Mouse (Mus musculus): ENCODE data around the gene Hoxb3. TPM values are rescaled to one million over a fixed set of nuclear protein-coding genes. Genes with fewer than 3 reads are reported as not detected.

Gene Hoxb3
- polyA plus RNA-seq, 1 experiment from 2014 or later: 0.11 TPM

GRCm38 (mm10) chr11:96341701-96342575 lies 18.8 kb downstream of the Hoxb3 start:
- Histone ChIP-seq H3K9ac (ENCODE audit: low read depth, low read length) (no peak overlapping the region), H3K9me3 (replicated peaks; ENCODE audit: control insufficient read depth, low read length) (no peaks in the 10 kb centered on the region), H3K4me2 (ENCODE audit: low read depth, low read length) (no peak overlapping the region), H3K4me1 (ENCODE audit: control insufficient read depth, low read depth, low read length) (no peaks in the 10 kb centered on the region; the same call in 1 of the 2 replicates), H3K27me3 (ENCODE audit: control insufficient read depth, insufficient read depth, low read depth, low read length) (peaks cover 90% of the 10 kb centered on the region), H3K27ac (ENCODE audit: low read length) (peak overlapping the region; percentile 14; the same call in 1 of the 2 replicates), H3K4me3 (ENCODE audit: low read depth, low read length) (peak overlapping the region; percentile 36), H3K36me3 (ENCODE audit: control insufficient read depth, insufficient read depth) (no peaks in the 10 kb centered on the region)
- ATAC-seq (ENCODE audit: low read depth): no peak
- WGBS (ENCODE audit: insufficient replicate concordance): 3% methylated on average over 40 of the region's 40 CpGs

- H3K27ac ChIP-seq (ENCODE audit: low read length): no peak overlapping the region
- 7% methylated on average over 4 of the region's 4 CpGs for WGBS (ENCODE audit: insufficient replicate concordance)
- H3K9me3 ChIP-seq (replicated peaks; ENCODE audit: control insufficient read depth, low read length): no peaks in the 10 kb centered on the region
- peaks cover 90% of the 10 kb centered on the region for H3K27me3 ChIP-seq (ENCODE audit: control insufficient read depth, insufficient read depth, low read depth, low read length)
- no peak overlapping the region for H3K9ac ChIP-seq (ENCODE audit: low read depth, low read length)
- no peak overlapping the region for H3K4me2 ChIP-seq (ENCODE audit: low read depth, low read length)
- H3K4me3 ChIP-seq (ENCODE audit: low read depth, low read length): no peak overlapping the region
- no peaks in the 10 kb centered on the region for H3K36me3 ChIP-seq (ENCODE audit: control insufficient read depth, insufficient read depth)
- no peak for ATAC-seq (ENCODE audit: low read depth)
- no peaks in the 10 kb centered on the region; the same call in 1 of the 2 replicates for H3K4me1 ChIP-seq (ENCODE audit: control insufficient read depth, low read depth, low read length)
Observed at GRCm38 (mm10) chr11:96342576-96342930, 19.4 kb downstream of the Hoxb3 start.

GRCm38 (mm10) chr11:96343206-96343745 lies 20.1 kb downstream of the Hoxb3 start:
- Histone ChIP-seq H3K9ac (ENCODE audit: low read depth, low read length) (no peak overlapping the region), H3K9me3 (replicated peaks; ENCODE audit: control insufficient read depth, low read length) (no peaks in the 10 kb centered on the region), H3K4me1 (ENCODE audit: control insufficient read depth, low read depth, low read length) (no peaks in the 10 kb centered on the region; the same call in 1 of the 2 replicates), H3K36me3 (ENCODE audit: control insufficient read depth, insufficient read depth) (no peaks in the 10 kb centered on the region), H3K4me3 (ENCODE audit: low read depth, low read length) (no peak overlapping the region), H3K4me2 (ENCODE audit: low read depth, low read length) (no peak overlapping the region), H3K27me3 (ENCODE audit: control insufficient read depth, insufficient read depth, low read depth, low read length) (peaks cover 92% of the 10 kb centered on the region), H3K27ac (ENCODE audit: low read length) (no peak overlapping the region)
- ATAC-seq (ENCODE audit: low read depth): no peak
- WGBS (ENCODE audit: insufficient replicate concordance): 39% methylated on average over 2 of the region's 2 CpGs

- no peak overlapping the region for H3K27ac ChIP-seq (ENCODE audit: low read length)
- H3K36me3 ChIP-seq (ENCODE audit: control insufficient read depth, insufficient read depth): no peaks in the 10 kb centered on the region
- H3K9me3 ChIP-seq (replicated peaks; ENCODE audit: control insufficient read depth, low read length): no peaks in the 10 kb centered on the region
- H3K9ac ChIP-seq (ENCODE audit: low read depth, low read length): no peak overlapping the region
- ATAC-seq (ENCODE audit: low read depth): no peak
- whole genome bisulfite sequencing (ENCODE audit: insufficient replicate concordance): 32% methylated on average over 40 of the region's 40 CpGs
- no peaks in the 10 kb centered on the region; the same call in 1 of the 2 replicates for H3K4me1 ChIP-seq (ENCODE audit: control insufficient read depth, low read depth, low read length)
- no peak overlapping the region for H3K4me2 ChIP-seq (ENCODE audit: low read depth, low read length)
- H3K4me3 ChIP-seq (ENCODE audit: low read depth, low read length): no peak overlapping the region
- peaks cover 92% of the 10 kb centered on the region for H3K27me3 ChIP-seq (ENCODE audit: control insufficient read depth, insufficient read depth, low read depth, low read length)
Observed at GRCm38 (mm10) chr11:96344061-96344877, 21.1 kb downstream of the Hoxb3 start.

GRCm38 (mm10) chr11:96344878-96345159 lies 21.7 kb downstream of the Hoxb3 start:
- H3K27ac ChIP-seq (ENCODE audit: low read length): no peak overlapping the region

GRCm38 (mm10) chr11:96345220-96345892 lies 22.2 kb downstream of the Hoxb3 start:
- WGBS (ENCODE audit: insufficient replicate concordance): 6% methylated on average over 47 of the region's 56 CpGs
- Histone ChIP-seq H3K36me3 (ENCODE audit: control insufficient read depth, insufficient read depth) (no peaks in the 10 kb centered on the region), H3K4me1 (ENCODE audit: control insufficient read depth, low read depth, low read length) (no peaks in the 10 kb centered on the region; the same call in 1 of the 2 replicates), H3K9ac (ENCODE audit: low read depth, low read length) (no peak overlapping the region), H3K27ac (ENCODE audit: low read length) (no peak overlapping the region), H3K4me3 (ENCODE audit: low read depth, low read length) (peak overlapping the region; percentile 24; the same call in 1 of the 2 replicates), H3K9me3 (replicated peaks; ENCODE audit: control insufficient read depth, low read length) (no peaks in the 10 kb centered on the region), H3K4me2 (ENCODE audit: low read depth, low read length) (peak overlapping the region; percentile 32; the same call in 1 of the 2 replicates), H3K27me3 (ENCODE audit: control insufficient read depth, insufficient read depth, low read depth, low read length) (peaks cover 90% of the 10 kb centered on the region)
- no peak for ATAC-seq (ENCODE audit: low read depth)

More at GRCm38 (mm10) chr11:96344878-96345159, 21.7 kb downstream of the Hoxb3 start:
- Histone ChIP-seq H3K4me3 (ENCODE audit: low read depth, low read length) (no peak overlapping the region), H3K27me3 (ENCODE audit: control insufficient read depth, insufficient read depth, low read depth, low read length) (peaks cover 92% of the 10 kb centered on the region), H3K36me3 (ENCODE audit: control insufficient read depth, insufficient read depth) (no peaks in the 10 kb centered on the region), H3K4me2 (ENCODE audit: low read depth, low read length) (no peak overlapping the region), H3K4me1 (ENCODE audit: control insufficient read depth, low read depth, low read length) (no peaks in the 10 kb centered on the region; the same call in 1 of the 2 replicates), H3K9ac (ENCODE audit: low read depth, low read length) (no peak overlapping the region), H3K9me3 (replicated peaks; ENCODE audit: control insufficient read depth, low read length) (no peaks in the 10 kb centered on the region)
- ATAC-seq (ENCODE audit: low read depth): no peak
- 48% methylated on average over 5 of the region's 6 CpGs for WGBS (ENCODE audit: insufficient replicate concordance)

GRCm38 (mm10) chr11:96345893-96346806 lies 23.0 kb downstream of the Hoxb3 start:
- peak overlapping the region; percentile 24; the same call in 1 of the 2 replicates for H3K4me3 ChIP-seq (ENCODE audit: low read depth, low read length)
- H3K9ac ChIP-seq (ENCODE audit: low read depth, low read length): no peak overlapping the region
- no peaks in the 10 kb centered on the region for H3K9me3 ChIP-seq (replicated peaks; ENCODE audit: control insufficient read depth, low read length)
- 14% methylated on average over 45 of the region's 45 CpGs for WGBS (ENCODE audit: insufficient replicate concordance)
- no peaks in the 10 kb centered on the region; the same call in 1 of the 2 replicates for H3K4me1 ChIP-seq (ENCODE audit: control insufficient read depth, low read depth, low read length)
- H3K36me3 ChIP-seq (ENCODE audit: control insufficient read depth, insufficient read depth): no peaks in the 10 kb centered on the region
- no peak overlapping the region for H3K4me2 ChIP-seq (ENCODE audit: low read depth, low read length)
- no peak overlapping the region for H3K27ac ChIP-seq (ENCODE audit: low read length)
- peaks cover 89% of the 10 kb centered on the region for H3K27me3 ChIP-seq (ENCODE audit: control insufficient read depth, insufficient read depth, low read depth, low read length)
- ATAC-seq (ENCODE audit: low read depth): no peak

Measured in liver, embryonic 16.5 days (tissue).